Mouse (Mus musculus) inflammation-experienced regulatory T-cells, adult 6 months (primary cell): ENCODE results near the gene Hid1. TPM values are rescaled to one million over a fixed set of nuclear protein-coding genes. Genes with fewer than 3 reads are reported as not detected.

Source experiments
- ATAC-seq: one replicate; pipeline ENCODE4 v1.8.0; 2017
- polyA plus RNA-seq, 3 experiments: library from polyadenylated mRNA; unstranded; fragments of 100-300 nt; shearing (Covaris generic); gene quantifications; one replicate each; pipeline ENCODE4 v1.2.1; 2017

The Hid1 gene
- polyA plus RNA-seq, 3 experiments from 2014 or later: 1.9 to 3.4 (median 2.6) TPM

DNA sequence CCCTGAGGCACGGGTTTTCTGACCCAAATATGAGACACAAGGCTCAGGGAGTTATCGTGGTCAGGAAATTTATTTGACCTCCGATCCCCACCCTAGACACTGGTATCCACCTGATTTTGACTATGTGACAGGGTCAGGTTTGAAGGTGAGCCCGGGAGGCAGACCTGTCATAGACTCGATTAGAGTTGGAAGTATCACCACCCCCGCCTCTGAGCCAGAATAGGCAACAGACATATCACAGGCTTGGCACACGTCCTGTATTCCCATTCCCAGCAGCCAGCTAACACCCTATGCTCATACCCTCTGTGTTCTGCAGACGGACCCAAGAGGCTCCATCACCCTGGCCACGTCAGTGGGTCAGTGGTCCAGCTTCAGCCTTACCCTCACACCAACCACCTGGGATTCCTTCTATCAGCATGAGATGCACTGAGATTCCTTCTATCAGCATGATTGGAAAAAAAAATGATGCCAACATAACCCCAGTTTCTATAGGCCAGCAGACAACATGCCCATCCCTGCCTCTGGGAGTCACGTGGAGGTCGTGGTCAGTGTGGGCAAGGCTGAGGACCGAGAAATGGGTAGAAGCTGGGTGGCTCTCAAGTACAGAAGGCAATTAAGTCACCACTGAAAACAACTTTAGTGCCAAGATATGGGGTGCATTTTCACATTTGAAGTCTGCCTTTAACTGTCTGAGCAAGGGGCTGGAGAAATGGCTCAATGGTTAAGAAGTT is 7.3 kb upstream of the Hid1 start:
- no peak for ATAC-seq

DNA sequence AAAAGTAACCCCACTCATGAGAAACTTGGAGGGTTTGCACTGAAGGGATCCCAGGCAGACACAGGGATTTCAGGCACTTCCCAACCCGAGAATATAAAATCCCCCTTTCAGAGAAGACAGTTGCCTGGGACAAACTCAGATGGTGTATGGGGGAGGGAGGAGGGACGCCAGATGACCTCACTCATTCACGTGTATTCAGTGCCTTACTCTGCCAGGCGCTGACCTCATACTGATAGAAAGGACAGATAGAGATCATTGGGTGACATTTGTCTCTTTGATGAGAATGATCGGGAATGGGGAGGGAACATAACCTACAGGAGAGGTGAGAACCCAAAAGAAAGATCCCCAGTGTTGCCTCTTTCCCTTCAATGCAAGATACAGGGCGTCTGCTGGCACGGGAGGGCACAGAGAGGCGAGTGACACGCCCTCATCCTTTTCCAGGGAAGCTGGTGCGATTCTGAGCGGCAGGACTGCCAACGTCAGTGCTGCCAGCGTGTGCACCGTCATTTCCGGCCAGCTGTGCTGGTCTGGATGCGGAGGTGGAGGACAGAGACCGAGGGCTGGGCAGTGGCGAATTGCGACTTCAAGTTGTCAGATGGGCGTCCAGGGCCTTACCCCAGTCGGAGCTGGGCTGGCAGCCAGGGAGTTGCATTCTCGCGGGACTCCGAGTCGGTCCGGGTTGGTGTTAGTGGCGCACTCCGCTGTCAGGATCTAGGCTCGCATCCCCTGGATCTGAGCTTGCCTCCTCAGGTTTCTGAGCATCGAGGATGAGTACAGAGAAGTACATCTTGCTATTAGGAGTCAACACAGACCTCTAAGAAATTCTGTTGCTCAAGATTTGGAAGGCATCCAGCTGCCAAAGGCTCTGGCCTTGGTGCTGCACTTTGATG is 6.5 kb upstream of the Hid1 start:
- ATAC-seq: no peak

DNA sequence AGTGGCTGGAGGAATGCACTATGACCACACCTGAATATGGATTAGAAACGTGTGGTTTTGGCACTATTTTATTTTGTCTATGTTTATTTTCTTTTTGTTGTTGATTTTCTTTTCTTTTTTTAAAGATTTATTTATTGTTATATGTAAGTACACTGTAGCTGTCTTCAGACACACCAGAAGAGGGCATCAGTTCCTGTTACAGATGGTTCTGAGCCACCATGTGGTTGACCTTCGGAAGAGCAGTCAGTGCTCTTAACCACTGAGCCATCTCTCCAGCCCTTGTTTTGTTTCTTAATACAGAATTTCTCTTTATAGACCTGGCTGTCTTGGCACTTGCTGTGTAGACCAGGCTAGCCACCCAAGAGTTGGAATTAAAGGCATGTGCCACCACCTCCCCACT is 5.2 kb upstream of the Hid1 start:
- ATAC-seq: no peak

DNA sequence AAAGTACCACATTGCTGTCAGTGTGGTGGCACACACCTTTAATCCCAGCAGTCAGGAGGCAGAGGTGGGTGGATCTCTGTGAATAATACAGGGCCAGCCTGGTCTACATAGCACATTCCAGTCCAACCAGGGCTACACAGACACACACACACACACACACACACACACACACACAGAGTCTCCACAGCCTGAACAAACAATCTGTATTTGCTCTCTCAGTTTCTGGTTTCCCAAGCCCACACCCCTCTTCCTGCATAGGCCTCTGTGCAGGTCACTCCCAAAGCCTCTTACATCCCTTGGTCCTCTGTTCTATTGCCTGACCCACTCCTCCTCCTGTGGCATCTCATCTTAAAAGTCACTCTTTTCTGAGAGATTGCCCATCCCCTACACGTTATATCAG is 4.5 kb upstream of the Hid1 start:
- no peak for ATAC-seq

DNA sequence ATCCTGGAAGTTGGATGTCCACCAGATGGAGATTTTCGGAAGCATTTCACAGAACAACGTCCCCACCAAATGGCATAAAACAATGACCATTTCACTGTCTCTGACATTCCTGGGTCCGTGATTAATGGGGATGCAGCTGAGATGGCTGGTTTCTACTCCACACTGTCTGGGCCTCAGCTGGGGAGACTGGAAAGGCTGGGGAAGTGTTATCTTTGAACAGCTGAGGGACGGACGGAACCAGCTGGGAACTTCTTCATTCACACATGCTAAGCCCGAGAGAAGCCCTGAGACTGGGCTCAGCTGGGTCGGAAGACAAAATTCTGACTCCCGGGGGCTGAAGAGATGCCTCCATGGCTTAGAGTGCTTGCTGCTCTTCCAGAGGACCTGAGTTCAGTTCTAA is 3.8 kb upstream of the Hid1 start:
- ATAC-seq: no peak

DNA sequence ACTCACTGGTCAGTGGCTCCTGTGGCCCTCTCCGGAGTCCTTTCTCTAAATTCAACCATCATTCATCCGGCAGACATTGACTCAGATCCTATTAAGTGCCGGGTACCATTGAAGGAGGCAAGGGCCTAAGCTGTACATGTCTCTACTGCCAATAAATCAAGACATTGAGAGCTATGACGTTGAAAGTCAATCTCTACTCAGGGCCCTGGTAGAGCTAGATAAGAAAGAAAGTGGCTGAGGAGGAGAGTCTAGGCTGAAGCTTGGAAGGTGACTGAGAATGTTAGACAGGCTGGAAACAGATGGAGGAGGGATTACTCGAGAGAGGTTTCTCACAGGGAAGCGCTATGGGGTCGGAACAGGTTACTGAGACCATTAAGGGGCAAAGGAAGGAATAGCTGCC is 2.8 kb upstream of the Hid1 start:
- ATAC-seq: no peak

DNA sequence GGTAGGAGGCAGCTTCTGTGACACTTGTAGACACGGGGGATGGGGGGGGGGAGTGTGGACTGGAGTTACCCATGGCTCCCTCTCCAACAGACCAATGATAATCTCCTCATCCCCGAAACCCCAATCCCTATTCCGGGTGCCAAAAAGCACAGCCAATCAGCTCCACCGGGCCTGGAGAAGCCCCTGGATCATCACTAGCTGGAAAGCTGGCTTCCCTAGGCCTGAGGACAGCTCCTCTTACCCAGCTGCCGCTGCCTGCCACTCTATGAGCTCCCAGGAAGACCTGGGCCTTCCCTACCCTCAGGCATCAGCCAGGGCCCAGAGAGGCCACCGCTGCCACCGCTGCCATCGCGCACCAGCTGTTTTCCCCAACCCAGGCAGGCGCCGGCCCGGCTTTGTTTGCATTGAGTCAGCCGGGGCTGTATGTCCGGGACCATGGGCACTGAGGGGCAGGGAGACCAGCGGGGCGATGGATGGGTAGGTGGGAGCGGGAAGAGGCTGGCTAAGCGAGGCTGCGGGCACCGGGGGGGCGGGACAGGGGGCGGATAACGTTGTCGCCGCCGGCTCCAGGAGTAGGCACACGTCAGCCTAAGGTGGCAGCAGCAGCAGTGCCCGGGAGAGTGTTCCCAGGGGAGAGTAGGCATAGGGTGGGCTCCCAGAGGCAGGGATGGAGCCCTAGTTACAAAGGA is 706 bp downstream of the Hid1 start:
- ATAC-seq: no peak

DNA sequence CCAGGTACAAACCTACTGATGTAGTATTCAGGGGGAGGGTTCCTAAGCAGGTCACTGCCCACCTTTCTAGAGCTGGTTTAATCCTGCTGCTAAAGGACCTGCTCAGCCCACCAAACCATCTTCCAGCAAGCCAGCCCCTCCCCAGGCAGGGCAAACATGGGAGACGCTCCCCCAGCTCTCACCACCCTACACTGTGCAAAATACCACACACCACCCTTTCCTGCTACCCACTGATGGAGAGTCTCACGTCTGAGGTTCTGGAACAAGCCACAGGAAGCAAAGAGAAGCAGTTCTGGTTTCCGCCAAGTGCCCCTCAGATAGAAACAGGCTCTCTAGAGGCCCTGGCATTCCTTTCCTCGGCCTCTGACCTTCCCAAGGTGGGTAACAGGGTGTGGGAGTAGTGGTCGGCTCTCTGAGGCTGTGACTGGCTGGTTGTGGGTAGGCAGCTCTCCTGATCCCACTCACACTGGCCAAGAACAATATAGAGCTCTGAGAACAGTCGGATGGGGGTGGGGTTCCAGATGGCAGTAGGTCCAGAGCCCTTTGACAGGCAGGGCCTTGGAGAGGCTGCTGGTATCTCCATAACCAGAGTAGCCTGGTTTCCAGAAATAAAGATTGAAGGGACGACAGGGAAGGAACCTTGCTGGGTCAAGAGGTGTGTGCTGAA is 1.4 kb downstream of the Hid1 start:
- ATAC-seq: no peak

DNA sequence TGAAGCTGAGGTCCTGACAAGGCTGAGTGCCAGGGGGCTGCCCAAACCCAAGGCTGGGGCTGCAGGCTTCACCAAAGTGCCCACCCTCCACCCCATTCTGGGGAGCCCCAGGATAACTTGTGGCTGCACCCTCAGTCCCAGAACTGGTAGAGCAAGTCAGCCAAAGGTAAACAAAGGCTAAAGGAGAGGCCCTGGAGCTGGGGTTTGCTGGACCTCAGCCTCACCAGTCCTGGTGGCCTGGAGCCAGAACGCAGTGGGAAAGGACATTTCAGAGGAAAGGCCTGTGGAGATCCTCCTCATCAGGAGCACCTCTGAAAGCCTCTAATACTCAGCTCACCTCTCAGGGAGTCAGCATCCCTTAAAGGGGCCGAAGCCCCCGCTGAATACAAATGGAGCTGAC is 3.4 kb downstream of the Hid1 start:
- ATAC-seq: no peak

DNA sequence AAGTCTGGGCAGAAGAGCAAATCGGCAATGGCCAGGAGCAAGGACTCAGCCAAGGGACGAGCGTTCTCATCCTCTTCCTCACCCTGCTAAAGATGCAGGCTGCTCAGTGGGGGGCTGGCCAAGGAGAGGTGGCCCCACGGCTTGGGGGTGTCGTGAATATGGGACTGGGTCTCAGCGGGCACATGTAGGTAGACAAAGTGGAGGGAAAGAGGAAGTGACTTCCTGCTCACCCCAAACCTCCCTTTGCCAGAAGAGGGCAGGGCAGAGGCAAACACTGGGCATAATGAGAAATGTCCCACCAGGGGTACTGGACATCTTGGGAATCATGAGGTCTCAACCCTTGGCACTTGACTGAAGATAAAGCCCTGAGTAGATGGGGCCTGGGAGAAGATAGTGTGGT is 7.8 kb downstream of the Hid1 start:
- no peak for ATAC-seq

DNA sequence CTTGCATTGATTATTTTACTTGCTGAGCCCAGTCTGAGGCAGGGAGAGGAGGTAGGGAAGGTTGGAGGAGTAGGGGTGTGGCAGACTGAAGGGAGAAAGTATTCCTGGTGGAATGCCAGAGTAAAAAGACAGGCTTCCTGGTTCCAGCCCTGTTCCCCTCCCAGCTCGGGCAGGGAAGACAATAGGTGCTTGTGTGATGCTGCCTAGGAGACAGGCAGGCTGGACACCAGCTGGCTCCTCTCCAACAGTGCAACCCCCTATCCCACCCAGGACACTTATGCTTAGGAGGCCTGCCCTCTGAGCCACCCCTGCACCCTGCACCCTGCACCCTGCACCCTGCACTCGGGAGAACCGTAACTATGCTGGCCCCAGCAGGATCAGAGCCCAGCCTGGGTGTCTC is 8.3 kb downstream of the Hid1 start:
- no peak for ATAC-seq

DNA sequence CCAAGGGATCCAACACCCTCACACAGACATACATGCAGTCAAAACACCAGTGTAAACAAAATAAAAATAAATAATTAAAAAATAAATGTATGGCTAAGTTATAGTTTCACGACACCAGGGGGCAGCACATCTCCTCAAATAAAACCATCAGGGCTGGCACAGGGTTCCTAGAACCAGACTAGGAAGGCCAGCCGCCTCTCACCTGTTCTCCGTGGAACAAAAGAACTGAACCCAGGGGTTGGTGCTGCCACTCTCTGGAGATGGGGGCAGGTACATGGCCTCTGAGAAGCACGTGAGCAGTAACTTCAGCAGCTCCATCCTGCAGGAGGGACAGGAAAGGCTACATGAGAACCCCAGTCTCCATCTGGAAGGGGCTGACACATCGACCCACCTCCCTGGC is 9.1 kb downstream of the Hid1 start:
- peak; percentile 46 for ATAC-seq

DNA sequence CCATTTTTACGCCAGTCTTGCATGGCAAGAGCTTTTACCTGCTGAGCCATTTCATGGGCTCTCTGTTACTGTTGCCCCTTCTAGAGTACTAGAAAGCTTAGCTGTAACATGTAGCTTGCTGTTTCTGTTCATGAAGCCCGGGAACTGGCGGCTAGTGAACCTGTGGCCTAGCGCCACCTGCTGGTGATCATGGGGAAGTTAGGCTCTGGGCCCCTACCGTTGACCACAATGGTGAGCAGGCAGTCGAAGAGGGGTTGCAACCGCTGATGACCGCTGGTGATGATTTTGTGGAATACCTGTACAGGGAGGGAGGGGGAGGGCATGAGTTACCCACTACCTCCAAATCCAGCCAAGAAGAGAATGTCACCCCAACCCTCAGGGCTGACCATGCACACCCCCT is 13.4 kb downstream of the Hid1 start:
- ATAC-seq: no peak

DNA sequence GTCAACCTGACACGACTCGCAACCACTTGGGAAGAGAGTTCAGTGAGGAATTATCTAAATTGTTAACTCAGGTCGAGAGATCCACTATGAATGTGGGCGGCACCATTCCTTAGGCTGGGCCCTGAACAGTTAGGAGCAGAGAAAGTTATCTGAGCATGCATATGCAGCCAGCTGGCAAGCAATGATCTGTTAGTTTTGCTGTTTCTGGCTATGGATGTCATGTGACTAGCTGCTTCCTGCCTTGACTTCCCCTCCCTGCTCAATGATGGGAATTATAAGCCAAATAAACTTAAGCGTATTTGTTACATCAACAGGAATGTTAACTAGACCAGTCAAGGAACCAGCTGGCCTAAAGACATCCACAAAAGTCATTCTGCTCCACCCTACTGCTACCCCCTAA is 14.2 kb downstream of the Hid1 start:
- ATAC-seq: no peak

DNA sequence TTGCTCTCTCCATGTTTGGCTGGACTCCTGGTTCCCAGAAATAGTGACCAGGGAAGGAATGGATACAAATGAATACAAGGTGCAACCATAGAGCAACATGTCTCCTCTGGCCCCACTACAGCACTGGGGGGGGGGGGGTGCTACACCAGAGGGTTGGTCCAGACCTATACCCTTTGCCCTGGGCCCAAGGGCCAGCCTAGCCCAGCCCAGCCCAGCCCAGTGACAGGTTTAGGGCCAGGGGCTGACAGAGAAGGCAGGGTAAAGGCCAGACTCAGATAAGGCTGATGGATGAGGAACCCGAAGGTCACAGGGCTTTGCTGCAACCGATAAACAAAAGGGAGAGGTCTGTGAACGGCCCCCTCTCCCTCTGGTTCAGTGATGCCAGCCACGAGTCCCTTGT is 17.6 kb downstream of the Hid1 start:
- no peak for ATAC-seq

DNA sequence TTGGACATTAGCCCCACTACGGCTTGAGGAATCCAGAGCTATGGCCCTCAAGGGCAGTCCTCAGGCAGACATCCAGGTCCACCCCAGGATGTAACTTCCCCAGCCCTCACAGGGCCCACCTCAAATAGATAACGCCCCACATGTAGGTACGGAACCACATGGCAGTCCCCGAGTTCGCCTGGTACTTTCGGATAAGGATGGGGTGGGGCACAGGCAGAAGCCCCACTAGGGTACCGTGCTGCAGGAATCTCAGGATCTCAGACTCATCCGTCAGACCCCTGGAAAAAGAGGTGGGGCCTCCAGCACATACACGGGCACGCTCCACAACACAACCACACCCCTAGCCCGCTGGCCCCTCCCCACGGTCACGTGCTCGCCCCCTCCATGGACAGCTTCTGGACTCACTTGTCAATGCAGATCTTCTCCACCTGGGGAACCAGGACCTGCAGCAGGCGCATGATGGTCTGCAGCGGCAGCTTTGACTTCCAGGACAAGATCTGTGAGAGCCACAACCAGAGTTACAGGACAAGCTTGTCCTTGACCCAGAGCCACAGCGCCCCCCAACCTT is 18.8 kb downstream of the Hid1 start:
- ATAC-seq: no peak

DNA sequence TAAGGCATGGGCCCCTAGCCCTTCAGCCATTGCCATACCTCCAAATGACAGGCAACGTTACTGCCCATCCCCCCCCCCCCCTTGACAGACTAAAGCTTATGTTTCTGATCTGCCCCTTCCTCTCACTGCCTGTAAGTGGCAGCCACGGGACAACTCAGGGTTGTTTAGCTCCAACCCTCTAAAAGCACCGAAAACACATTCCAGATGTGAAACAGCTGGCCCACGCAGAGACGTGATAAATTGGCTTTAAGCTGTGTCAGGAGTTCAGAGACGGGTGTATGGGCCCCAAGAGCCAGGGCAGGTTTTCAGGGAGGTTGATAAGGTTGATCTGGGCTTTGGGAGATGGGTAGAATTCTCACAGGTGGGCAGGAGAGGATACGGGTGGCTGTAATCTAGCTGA is 22.0 kb downstream of the Hid1 start:
- no peak for ATAC-seq

DNA sequence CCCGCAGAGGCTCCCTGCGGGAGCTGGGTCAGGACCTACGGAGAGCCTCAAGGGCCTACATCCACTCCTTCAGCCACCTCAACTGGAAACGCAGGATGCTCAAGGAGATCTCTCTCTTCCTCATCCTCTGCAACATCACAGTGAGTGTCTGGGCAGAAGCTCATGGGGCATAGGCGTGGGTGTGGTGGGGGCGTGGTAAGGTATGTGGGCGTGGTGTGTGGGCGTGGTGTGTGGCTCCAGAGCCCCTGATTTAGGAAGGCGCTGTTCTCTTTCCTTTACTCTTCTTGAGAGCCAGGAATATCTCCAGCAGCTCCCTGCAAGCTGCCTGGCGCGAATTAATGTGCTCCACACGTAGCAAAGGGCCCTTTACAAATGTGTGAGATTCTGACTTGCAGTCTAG is 22.6 kb downstream of the Hid1 start:
- no peak for ATAC-seq

DNA sequence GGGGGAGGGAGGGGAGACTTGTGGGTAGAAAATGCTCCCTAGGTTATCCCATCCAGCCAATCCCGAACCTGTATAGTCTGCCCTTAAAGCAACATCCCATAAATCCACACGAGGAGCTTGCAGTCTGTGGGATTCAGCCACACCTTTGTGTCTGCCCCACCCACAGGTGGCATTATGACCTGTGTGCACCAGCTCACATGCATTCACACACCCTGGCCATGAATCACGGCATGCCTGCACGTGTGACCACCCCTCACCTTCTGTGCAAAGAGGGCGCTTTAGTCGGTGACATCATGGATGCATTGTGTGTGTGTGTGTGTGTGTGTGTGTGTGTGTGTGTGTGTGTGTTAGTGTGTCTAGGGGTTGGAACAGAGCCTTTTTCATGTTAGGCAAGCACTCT is 25.7 kb downstream of the Hid1 start:
- ATAC-seq: no peak

DNA sequence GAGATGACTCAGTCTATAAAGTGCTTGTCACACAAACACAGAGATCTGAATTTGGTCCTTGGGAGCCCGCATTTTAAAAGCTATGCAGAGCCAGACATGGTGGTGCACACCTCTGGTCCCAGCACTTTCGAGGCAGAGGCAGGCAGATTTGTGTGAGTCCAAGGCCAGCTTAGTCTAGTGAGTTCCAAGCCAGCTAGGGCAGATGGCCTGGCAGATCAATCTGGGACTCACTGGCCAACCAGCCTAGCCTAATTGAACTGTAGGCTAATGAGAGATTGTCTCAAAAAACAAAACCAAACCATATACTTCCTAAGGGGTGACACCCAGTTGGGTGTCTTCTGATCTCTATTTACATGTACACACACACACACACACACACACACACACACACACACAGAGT is 26.3 kb downstream of the Hid1 start:
- no peak for ATAC-seq

DNA sequence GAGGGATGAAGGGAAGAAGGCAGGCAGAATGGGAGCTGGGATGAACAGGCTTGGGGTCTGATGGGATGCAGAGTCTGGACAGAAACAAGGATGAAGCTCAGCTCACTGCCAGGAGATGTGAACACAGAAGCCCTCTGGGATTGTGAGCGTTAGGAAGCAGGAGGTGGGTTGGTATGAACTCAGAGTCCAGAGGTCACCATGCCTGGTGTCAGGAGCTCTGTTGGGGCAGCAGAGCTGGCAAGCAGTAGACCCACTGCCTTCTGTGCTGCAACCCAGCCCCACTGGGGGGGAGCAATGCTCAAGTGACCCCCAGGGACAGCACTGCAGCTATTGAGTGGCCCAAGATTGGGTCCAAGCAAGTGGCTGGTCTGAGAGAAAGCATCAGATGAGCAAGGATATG is 29.7 kb downstream of the Hid1 start:
- ATAC-seq: no peak

DNA sequence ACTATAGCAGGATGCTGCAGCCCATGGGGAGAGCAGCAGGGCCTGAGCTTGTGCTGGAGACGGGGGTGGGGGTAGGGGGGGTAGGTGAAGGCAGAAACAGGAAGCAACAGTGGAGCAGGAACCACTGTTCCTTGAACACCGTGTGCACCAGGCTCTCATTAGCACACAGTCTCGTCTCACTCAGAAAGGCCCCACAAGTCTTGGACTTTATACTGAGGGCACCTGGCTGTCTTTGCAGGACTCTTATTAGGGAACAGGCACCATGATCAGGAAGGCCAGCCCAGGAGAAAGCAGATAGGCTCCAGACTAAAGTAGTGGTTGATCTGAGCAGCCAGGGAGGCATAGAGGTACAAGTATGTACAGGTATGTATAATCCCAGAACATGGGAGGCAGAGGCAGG is 30.2 kb downstream of the Hid1 start:
- no peak for ATAC-seq

DNA sequence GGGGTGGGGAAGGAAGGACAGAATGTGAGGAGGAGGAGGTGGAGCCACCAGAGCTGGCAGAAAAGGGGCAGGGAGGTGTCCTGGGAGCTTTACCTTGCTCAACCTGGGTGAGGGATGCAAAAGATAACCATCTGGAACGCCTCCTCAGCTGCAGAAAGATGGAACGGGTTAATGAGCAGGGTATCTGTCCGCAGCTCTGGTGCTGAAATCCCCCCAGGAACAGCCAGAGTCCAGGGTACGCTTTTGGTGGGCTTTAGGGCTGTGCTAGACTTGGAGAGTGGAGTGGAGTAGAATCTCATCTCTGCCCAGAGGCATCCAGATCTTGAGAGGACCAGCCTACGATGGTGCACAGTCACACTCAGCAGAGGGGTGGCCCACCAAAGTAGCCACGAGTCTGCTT is 31.4 kb downstream of the Hid1 start:
- ATAC-seq: no peak
